Mouse (Mus musculus) midbrain, embryonic 12.5 days (tissue): ENCODE data around the gene Galnt17. TPM values are rescaled to one million over a fixed set of nuclear protein-coding genes. Genes with fewer than 3 reads are reported as not detected.

ENCODE experiments used
- ATAC-seq: fragments of 200-750 bp; cut with Nextera tagmentation; 2 replicates; pipeline ENCODE4 v1.8.0; 2017; ENCODE audit warnings: low read depth, moderate TSS enrichment, moderate library complexity; ENCODE audit not compliant: low FRiP score
- H3K27ac ChIP-seq: fragments of 300-500 bp; sonication (generic); replicated peaks from 2 replicates; pipeline ENCODE4 v1.5.1; 2016; ENCODE audit warnings: mild to moderate bottlenecking
- H3K27me3 ChIP-seq: fragments of 300-500 bp; sonication (generic); 2 replicates; pipeline ENCODE4 v1.6.1; 2016; ENCODE audit warnings: mild to moderate bottlenecking
- H3K36me3 ChIP-seq: fragments of 300-500 bp; sonication (generic); 2 replicates; pipeline ENCODE4 v1.6.1; 2016
- H3K4me1 ChIP-seq: fragments of 300-500 bp; sonication (generic); 2 replicates; pipeline ENCODE4 v1.6.1; 2016
- H3K4me2 ChIP-seq: fragments of 300-500 bp; sonication (generic); replicated peaks from 2 replicates; pipeline ENCODE4 v1.6.1; 2016; ENCODE audit warnings: mild to moderate bottlenecking, moderate library complexity
- H3K4me3 ChIP-seq: fragments of 300-500 bp; sonication (generic); 2 replicates; pipeline ENCODE4 v1.5.1; 2016; ENCODE audit warnings: mild to moderate bottlenecking
- H3K9ac ChIP-seq: fragments of 300-500 bp; sonication (generic); replicated peaks from 2 replicates; pipeline ENCODE4 v1.6.1; 2016; ENCODE audit warnings: mild to moderate bottlenecking, moderate library complexity
- H3K9me3 ChIP-seq: fragments of 300-500 bp; sonication (generic); 2 replicates; pipeline ENCODE4 v1.6.1; 2016; ENCODE audit warnings: mild to moderate bottlenecking
- WGBS: fragments of 180-500 bp; shearing (Covaris S2); methylation state at CpG from one replicate; pipeline ENCODE4 v1.1.7; 2016; 5-methylcytosine and 5-hydroxymethylcytosine counted together
- polyA plus RNA-seq: library from polyadenylated mRNA; unstranded; fragments of >200 nt; fragmentation: Nextera tagmentation; extraction: Ambion mirVana; gene quantifications from 2 replicates; pipeline ENCODE4 v1.2.1, GENCODE M21; 2016

Galnt17 gene
- polyA plus RNA-seq, 1 experiment from 2014 or later: 2.6 TPM

GRCm38 (mm10) chr5:131065174-131065573, 243.1 kb downstream of the Galnt17 start:
- Histone ChIP-seq H3K4me3 (no peak overlapping the region), H3K9ac (no peak overlapping the region), H3K36me3 (no peaks in the 10 kb centered on the region), H3K4me1 (no peaks in the 10 kb centered on the region), H3K4me2 (no peak overlapping the region), H3K27ac (no peak overlapping the region), H3K9me3 (no peaks in the 10 kb centered on the region), H3K27me3 (no peaks in the 10 kb centered on the region)
- WGBS: 88% methylated on average over 6 of the region's 6 CpGs
- ATAC-seq: no peak

GRCm38 (mm10) chr5:131048505-131048904, 259.8 kb downstream of the Galnt17 start:
- Histone ChIP-seq H3K27me3 (no peaks in the 10 kb centered on the region), H3K36me3 (no peaks in the 10 kb centered on the region), H3K27ac (no peak overlapping the region), H3K4me1 (0 out of 2 replicates have a peak, but pooled peaks cover 5% of the 10 kb centered on the region), H3K4me3 (no peak overlapping the region), H3K9ac (no peak overlapping the region), H3K9me3 (no peaks in the 10 kb centered on the region), H3K4me2 (no peak overlapping the region)
- no peak for ATAC-seq
- 20% methylated on average over 4 of the region's 4 CpGs for WGBS

- no peak for ATAC-seq
- no peaks in the 10 kb centered on the region for H3K9me3 ChIP-seq
- H3K4me2 ChIP-seq: no peak overlapping the region
- H3K4me1 ChIP-seq: no peaks in the 10 kb centered on the region
- H3K9ac ChIP-seq: no peak overlapping the region
- H3K36me3 ChIP-seq: no peaks in the 10 kb centered on the region
- H3K27me3 ChIP-seq: no peaks in the 10 kb centered on the region
- no peak overlapping the region for H3K4me3 ChIP-seq
- no peak overlapping the region for H3K27ac ChIP-seq
Observed at GRCm38 (mm10) chr5:131043130-131043529, 265.2 kb downstream of the Galnt17 start.

- no peaks in the 10 kb centered on the region for H3K36me3 ChIP-seq
- H3K4me2 ChIP-seq: no peak overlapping the region
- WGBS: 90% methylated on average over 2 of the region's 2 CpGs
- H3K9me3 ChIP-seq: no peaks in the 10 kb centered on the region
- no peak overlapping the region for H3K9ac ChIP-seq
- ATAC-seq: no peak
- H3K4me1 ChIP-seq: no peaks in the 10 kb centered on the region
- H3K27ac ChIP-seq: no peak overlapping the region
- no peak overlapping the region for H3K4me3 ChIP-seq
- no peaks in the 10 kb centered on the region for H3K27me3 ChIP-seq
Observed at GRCm38 (mm10) chr5:131040441-131040840, 267.9 kb downstream of the Galnt17 start.

- no peaks in the 10 kb centered on the region for H3K4me1 ChIP-seq
- no peak overlapping the region for H3K4me3 ChIP-seq
- H3K27ac ChIP-seq: no peak overlapping the region
- 91% methylated on average over 5 of the region's 5 CpGs for WGBS
- H3K36me3 ChIP-seq: no peaks in the 10 kb centered on the region
- no peak for ATAC-seq
- no peaks in the 10 kb centered on the region for H3K27me3 ChIP-seq
- no peak overlapping the region for H3K4me2 ChIP-seq
- no peaks in the 10 kb centered on the region for H3K9me3 ChIP-seq
- no peak overlapping the region for H3K9ac ChIP-seq
Observed at GRCm38 (mm10) chr5:131039611-131040313, 268.5 kb downstream of the Galnt17 start.

GRCm38 (mm10) chr5:131024506-131024905, 283.8 kb downstream of the Galnt17 start:
- H3K27me3 ChIP-seq: 0 out of 2 replicates have a peak, but pooled peaks cover 10% of the 10 kb centered on the region
- WGBS: 96% methylated on average over 3 of the region's 3 CpGs
- no peak overlapping the region for H3K4me3 ChIP-seq
- no peak overlapping the region for H3K9ac ChIP-seq
- H3K36me3 ChIP-seq: no peaks in the 10 kb centered on the region
- H3K4me2 ChIP-seq: no peak overlapping the region
- H3K4me1 ChIP-seq: peaks cover 11% of the 10 kb centered on the region
- ATAC-seq: no peak
- H3K9me3 ChIP-seq: no peaks in the 10 kb centered on the region
- no peak overlapping the region for H3K27ac ChIP-seq

GRCm38 (mm10) chr5:131022396-131022993, 285.8 kb downstream of the Galnt17 start:
- peaks cover 24% of the 10 kb centered on the region for H3K27me3 ChIP-seq
- H3K9me3 ChIP-seq: no peaks in the 10 kb centered on the region
- no peak for ATAC-seq
- H3K9ac ChIP-seq: no peak overlapping the region
- H3K27ac ChIP-seq: no peak overlapping the region
- WGBS: 72% methylated on average over 18 of the region's 18 CpGs
- no peak overlapping the region for H3K4me3 ChIP-seq
- no peaks in the 10 kb centered on the region for H3K36me3 ChIP-seq
- no peak overlapping the region for H3K4me2 ChIP-seq
- H3K4me1 ChIP-seq: peaks cover 18% of the 10 kb centered on the region

- no peak for ATAC-seq
- 63% methylated on average over 5 of the region's 5 CpGs for WGBS
- Histone ChIP-seq H3K36me3 (no peaks in the 10 kb centered on the region), H3K9ac (no peak overlapping the region), H3K4me1 (peaks cover 18% of the 10 kb centered on the region), H3K9me3 (no peaks in the 10 kb centered on the region), H3K27ac (no peak overlapping the region), H3K27me3 (peaks cover 33% of the 10 kb centered on the region), H3K4me2 (no peak overlapping the region), H3K4me3 (no peak overlapping the region)
Observed at GRCm38 (mm10) chr5:131020936-131021335, 287.4 kb downstream of the Galnt17 start.

GRCm38 (mm10) chr5:131019346-131019965, 288.8 kb downstream of the Galnt17 start:
- H3K4me1 ChIP-seq: peaks cover 18% of the 10 kb centered on the region
- H3K36me3 ChIP-seq: no peaks in the 10 kb centered on the region
- no peak for ATAC-seq
- H3K27me3 ChIP-seq: peaks cover 33% of the 10 kb centered on the region
- 21% methylated on average over 9 of the region's 9 CpGs for WGBS
- H3K27ac ChIP-seq: 0 out of 2 replicates have a peak overlapping the region, but pooled peaks have one; percentile 3
- no peak overlapping the region for H3K9ac ChIP-seq
- no peak overlapping the region for H3K4me3 ChIP-seq
- no peak overlapping the region for H3K4me2 ChIP-seq
- no peaks in the 10 kb centered on the region for H3K9me3 ChIP-seq

GRCm38 (mm10) chr5:131016066-131016465, 292.2 kb downstream of the Galnt17 start:
- WGBS: 78% methylated on average over 4 of the region's 4 CpGs
- ATAC-seq: no peak
- Histone ChIP-seq H3K27ac (no peak overlapping the region), H3K4me1 (peaks cover 12% of the 10 kb centered on the region), H3K27me3 (peaks cover 23% of the 10 kb centered on the region), H3K36me3 (no peaks in the 10 kb centered on the region), H3K4me2 (no peak overlapping the region), H3K9ac (no peak overlapping the region), H3K9me3 (no peaks in the 10 kb centered on the region), H3K4me3 (no peak overlapping the region)

- H3K27ac ChIP-seq: no peak overlapping the region
- WGBS: 79% methylated on average over 9 of the region's 9 CpGs
- H3K4me3 ChIP-seq: no peak overlapping the region
- no peak overlapping the region for H3K9ac ChIP-seq
- H3K36me3 ChIP-seq: no peaks in the 10 kb centered on the region
- ATAC-seq: no peak
- H3K4me1 ChIP-seq: peaks cover 10% of the 10 kb centered on the region
- no peaks in the 10 kb centered on the region for H3K9me3 ChIP-seq
- no peak overlapping the region for H3K4me2 ChIP-seq
- H3K27me3 ChIP-seq: peaks cover 23% of the 10 kb centered on the region
Observed at GRCm38 (mm10) chr5:131015341-131015740, 293.0 kb downstream of the Galnt17 start.

- Histone ChIP-seq H3K9me3 (no peaks in the 10 kb centered on the region), H3K4me2 (no peak overlapping the region), H3K9ac (no peak overlapping the region), H3K36me3 (no peaks in the 10 kb centered on the region), H3K4me1 (peaks cover under 1% of the 10 kb centered on the region; the same call in 1 of the 2 replicates), H3K27ac (no peak overlapping the region), H3K4me3 (no peak overlapping the region), H3K27me3 (peaks cover 19% of the 10 kb centered on the region)
- no peak for ATAC-seq
- WGBS: 84% methylated on average over 7 of the region's 7 CpGs
Observed at GRCm38 (mm10) chr5:131013816-131014215, 294.5 kb downstream of the Galnt17 start.
